Mouse (Mus musculus) liver, adult 2 months (tissue): ENCODE measurements around the gene Slc50a1. TPM values are rescaled to one million over a fixed set of nuclear protein-coding genes. Genes with fewer than 3 reads are reported as not detected.
A peak's percentile ranks its signal among the peaks of the same experiment; 100 is the strongest.

Source experiments
- DNase-seq: peaks from one replicate; pipeline ENCODE4 v3.0.0-alpha.2; 2011; ENCODE audit warnings: low read depth, low spot score; ENCODE audit errors: extremely low read depth
- H3K27ac ChIP-seq: fragments of 200-500 bp; replicated peaks from 2 replicates; pipeline ENCODE4 v1.5.1; 2012; ENCODE audit warnings: low read depth, mild to moderate bottlenecking, control low read depth, inconsistent platforms, low read length; ENCODE audit not compliant: insufficient read depth
- H3K27me3 ChIP-seq: fragments of 200-500 bp; 2 replicates; pipeline ENCODE4 v1.6.1; 2012; ENCODE audit warnings: mild to moderate bottlenecking, moderate library complexity, low read length, inconsistent platforms; ENCODE audit not compliant: control insufficient read depth, insufficient read depth
- H3K36me3 ChIP-seq: fragments of 200-500 bp; 2 replicates; pipeline ENCODE4 v1.6.1; 2012; ENCODE audit warnings: low read length, inconsistent platforms; ENCODE audit not compliant: control insufficient read depth, insufficient read depth
- H3K4me1 ChIP-seq: fragments of 200-500 bp; 2 replicates; pipeline ENCODE4 v1.6.1; 2011; ENCODE audit warnings: low read length; ENCODE audit not compliant: control insufficient read depth, insufficient read depth
- H3K4me3 ChIP-seq: fragments of 200-500 bp; 2 replicates; pipeline ENCODE4 v1.5.1; 2011; ENCODE audit warnings: low read depth, mild to moderate bottlenecking, control low read depth, low read length, moderate library complexity; ENCODE audit not compliant: insufficient read depth
- H3K79me2 ChIP-seq: fragments of 200-500 bp; 2 replicates; pipeline ENCODE4 v1.6.1; 2012; ENCODE audit warnings: inconsistent platforms, mild to moderate bottlenecking, low read length, moderate library complexity; ENCODE audit not compliant: control insufficient read depth, insufficient read depth
- H3K9ac ChIP-seq: fragments of 200-500 bp; 2 replicates; pipeline ENCODE4 v1.6.1; 2012; ENCODE audit warnings: low read depth, mild to moderate bottlenecking, control low read depth, inconsistent platforms, low read length
- CTCF ChIP-seq: fragments of 200-500 bp; IDR thresholded peaks from 2 replicates; pipeline ENCODE4 v1.5.1; 2011; ENCODE audit warnings: low read depth, low read length, control low read depth
- POLR2A ChIP-seq: fragments of 200-500 bp; IDR thresholded peaks from 2 replicates; pipeline ENCODE4 v1.6.1; 2011; ENCODE audit warnings: low read length, control low read depth; ENCODE audit not compliant: insufficient read depth; ENCODE audit errors: extremely low read depth
- WGBS: fragments of 180-500 bp; shearing (Covaris S2); methylation state at CpG from one replicate; pipeline ENCODE4 v1.1.7; 2018; 5-methylcytosine and 5-hydroxymethylcytosine counted together
- polyA plus RNA-seq: library from polyadenylated mRNA; depleted of rRNA; stranded (reverse); fragments of >200 nt; gene quantifications from 2 replicates; pipeline ENCODE4 v1.2.3, GENCODE M21; 2012
- total RNA-seq: library from RNA; depleted of rRNA; stranded (reverse); fragments of >200 nt; gene quantifications from 2 replicates; pipeline ENCODE4 v1.2.3, GENCODE M21; 2014

The Slc50a1 gene
- total and polyA plus RNA-seq, 2 experiments: 7.0 to 36.3 TPM

GRCm38 (mm10) chr3:89278643-89279042 is 8.3 kb upstream of the Slc50a1 start:
- Histone ChIP-seq H3K27ac (peak overlapping the region; percentile 92), H3K27me3 (no peaks in the 10 kb centered on the region), H3K9ac (peak overlapping the region; percentile 84), H3K4me1 (peaks cover 22% of the 10 kb centered on the region), H3K4me3 (peak overlapping the region; percentile 86), H3K36me3 (peaks cover 15% of the 10 kb centered on the region), H3K79me2 (peaks cover 33% of the 10 kb centered on the region; the same call in 1 of the 2 replicates)
- DNase-seq: no peak
- TF ChIP-seq CTCF (no peak), POLR2A (no peak)
- WGBS: 17% methylated on average over 8 of the region's 8 CpGs

GRCm38 (mm10) chr3:89278107-89278506 is 7.7 kb upstream of the Slc50a1 start:
- Histone ChIP-seq H3K4me3 (peak overlapping the region; percentile 86), H3K27ac (peak overlapping the region; percentile 92), H3K27me3 (no peaks in the 10 kb centered on the region), H3K4me1 (peaks cover 24% of the 10 kb centered on the region), H3K36me3 (peaks cover 20% of the 10 kb centered on the region), H3K9ac (peak overlapping the region; percentile 84), H3K79me2 (peaks cover 33% of the 10 kb centered on the region; the same call in 1 of the 2 replicates)
- TF ChIP-seq CTCF (no peak), POLR2A (peak; percentile 83)
- peak; percentile 89 for DNase-seq
- 7% methylated on average over 7 of the region's 7 CpGs for WGBS

- 10% methylated on average over 14 of the region's 14 CpGs for WGBS
- Histone ChIP-seq H3K9ac (peak overlapping the region; percentile 84), H3K79me2 (peaks cover 33% of the 10 kb centered on the region; the same call in 1 of the 2 replicates), H3K36me3 (peaks cover 25% of the 10 kb centered on the region), H3K4me3 (peak overlapping the region; percentile 86), H3K4me1 (peaks cover 28% of the 10 kb centered on the region), H3K27me3 (no peaks in the 10 kb centered on the region), H3K27ac (peak overlapping the region; percentile 92)
- no peak for DNase-seq
- no peak for TF ChIP-seq POLR2A
- TF ChIP-seq CTCF: no peak
Observed at GRCm38 (mm10) chr3:89277281-89278021, 7.1 kb upstream of the Slc50a1 start.

GRCm38 (mm10) chr3:89276061-89276460 is 5.7 kb upstream of the Slc50a1 start:
- peak overlapping the region; percentile 36 for H3K9ac ChIP-seq
- peak; percentile 58 for DNase-seq
- H3K36me3 ChIP-seq: peaks cover 33% of the 10 kb centered on the region
- H3K27me3 ChIP-seq: no peaks in the 10 kb centered on the region
- 43% methylated on average over 13 of the region's 13 CpGs for WGBS
- H3K79me2 ChIP-seq: peaks cover 33% of the 10 kb centered on the region; the same call in 1 of the 2 replicates
- H3K4me3 ChIP-seq: no peak overlapping the region
- peaks cover 24% of the 10 kb centered on the region for H3K4me1 ChIP-seq
- peak overlapping the region; percentile 66 for H3K27ac ChIP-seq
- TF ChIP-seq CTCF (no peak), POLR2A (no peak)

- no peak overlapping the region for H3K27ac ChIP-seq
- H3K4me3 ChIP-seq: no peak overlapping the region
- DNase-seq: peak; percentile 62
- no peak overlapping the region for H3K9ac ChIP-seq
- peaks cover 33% of the 10 kb centered on the region for H3K4me1 ChIP-seq
- peaks cover 10% of the 10 kb centered on the region; the same call in 1 of the 2 replicates for H3K79me2 ChIP-seq
- WGBS: 35% methylated on average over 6 of the region's 6 CpGs
- H3K36me3 ChIP-seq: peaks cover 33% of the 10 kb centered on the region
- TF ChIP-seq CTCF: no peak
- no peaks in the 10 kb centered on the region for H3K27me3 ChIP-seq
Observed at GRCm38 (mm10) chr3:89271760-89272159, 1.4 kb upstream of the Slc50a1 start.

- H3K4me3 ChIP-seq: no peak overlapping the region
- peaks cover 9% of the 10 kb centered on the region; the same call in 1 of the 2 replicates for H3K79me2 ChIP-seq
- H3K27ac ChIP-seq: peak overlapping the region; percentile 22
- no peaks in the 10 kb centered on the region for H3K27me3 ChIP-seq
- peaks cover 29% of the 10 kb centered on the region for H3K4me1 ChIP-seq
- no peak for TF ChIP-seq CTCF
- TF ChIP-seq POLR2A: no peak
- H3K36me3 ChIP-seq: peaks cover 29% of the 10 kb centered on the region
- DNase-seq: peak; percentile 65
- H3K9ac ChIP-seq: peak overlapping the region; percentile 21; the same call in 1 of the 2 replicates
- 25% methylated on average over 6 of the region's 6 CpGs for WGBS
Observed at GRCm38 (mm10) chr3:89270891-89271290, 521 bp upstream of the Slc50a1 start.
